Mouse (Mus musculus) forebrain, embryonic 11.5 days (tissue): ENCODE measurements at regions not wholly inside any gene's neighbourhood (a gene's known extent, or its start where the extent isn't known, plus 50 kb on each side); places are given as distances from the start of the nearest gene placed in this dataset.
A peak's percentile ranks its signal among the peaks of the same experiment; 100 is the strongest.

Experiments used
- ATAC-seq: fragments of 200-750 bp; cut with Nextera tagmentation; replicated peaks from 2 replicates; pipeline ENCODE4 v1.8.0; 2017; ENCODE audit warnings: moderate TSS enrichment; ENCODE audit not compliant: low FRiP score
- DNase-seq: peaks from one replicate; pipeline ENCODE4 v3.0.0-alpha.2; 2017; ENCODE audit warnings: low spot score
- H3K27ac ChIP-seq: fragments of 300-500 bp; sonication (generic); 2 replicates; pipeline ENCODE4 v1.5.1; 2014; ENCODE audit warnings: low read depth, low read length
- H3K27me3 ChIP-seq: fragments of 300-500 bp; sonication (generic); 2 replicates; pipeline ENCODE4 v1.6.1; 2014; ENCODE audit warnings: mild to moderate bottlenecking, low read length, mixed read lengths; ENCODE audit not compliant: control insufficient read depth, insufficient read depth
- H3K36me3 ChIP-seq: fragments of 300-500 bp; sonication (generic); 2 replicates; pipeline ENCODE4 v1.6.1; 2014; ENCODE audit warnings: mild to moderate bottlenecking, low read length, moderate library complexity, mixed read lengths; ENCODE audit not compliant: control insufficient read depth, insufficient read depth
- H3K4me1 ChIP-seq: fragments of 300-500 bp; sonication (generic); replicated peaks from 2 replicates; pipeline ENCODE4 v1.6.1; 2014; ENCODE audit warnings: low read length, mixed read lengths; ENCODE audit not compliant: control insufficient read depth, insufficient read depth
- H3K4me2 ChIP-seq: fragments of 300-500 bp; sonication (generic); 2 replicates; pipeline ENCODE4 v1.6.1; 2014; ENCODE audit warnings: low read depth, mild to moderate bottlenecking, low read length, moderate library complexity, mixed read lengths; ENCODE audit not compliant: severe bottlenecking
- H3K4me3 ChIP-seq: fragments of 300-500 bp; sonication (generic); 2 replicates; pipeline ENCODE4 v1.5.1; 2014; ENCODE audit warnings: low read depth, low read length
- H3K9ac ChIP-seq: fragments of 300-500 bp; sonication (generic); 2 replicates; pipeline ENCODE4 v1.6.1; 2014; ENCODE audit warnings: low read length
- H3K9me3 ChIP-seq: fragments of 300-500 bp; sonication (generic); 2 replicates; pipeline ENCODE4 v1.6.1; 2016; ENCODE audit warnings: low read length, mixed read lengths; ENCODE audit not compliant: control insufficient read depth
- WGBS: fragments of 180-500 bp; shearing (Covaris S2); extraction: QIAGEN DNeasy Blood & Tissue Kit; methylation state at CpG from one replicate; pipeline ENCODE4 v1.1.7; 2014; 5-methylcytosine and 5-hydroxymethylcytosine counted together

DNA sequence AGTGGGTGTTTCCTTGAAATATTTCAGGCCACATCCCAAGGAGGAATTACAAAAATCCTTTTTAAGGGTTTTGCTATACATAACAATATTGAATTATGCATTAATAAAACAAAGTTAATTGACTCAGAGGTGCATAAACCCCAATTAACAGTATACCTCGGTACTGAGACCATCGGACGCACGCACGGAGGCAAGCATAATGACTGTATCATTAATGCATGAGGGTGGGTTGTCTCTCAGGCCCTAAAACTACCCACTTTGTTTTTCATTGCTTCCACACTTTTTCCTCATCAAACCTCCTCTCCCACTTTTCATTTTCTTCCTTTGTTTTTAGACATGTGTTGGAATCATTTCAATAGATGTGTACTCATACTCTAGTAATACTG is 339.6 kb downstream of the Btg1 start:
- Histone ChIP-seq H3K4me3 (no peak overlapping the region), H3K27ac (no peak overlapping the region), H3K4me1 (peaks cover 7% of the 10 kb centered on the region), H3K4me2 (peak overlapping the region; percentile 24; the same call in 1 of the 2 replicates), H3K36me3 (no peaks in the 10 kb centered on the region), H3K9me3 (no peaks in the 10 kb centered on the region), H3K9ac (no peak overlapping the region), H3K27me3 (no peaks in the 10 kb centered on the region)
- WGBS, result 36% methylated on average over 5 of the region's 5 CpGs
- DNase-seq (no peak), ATAC-seq (peak; percentile 28; the same call in 1 of the 2 replicates)

DNA sequence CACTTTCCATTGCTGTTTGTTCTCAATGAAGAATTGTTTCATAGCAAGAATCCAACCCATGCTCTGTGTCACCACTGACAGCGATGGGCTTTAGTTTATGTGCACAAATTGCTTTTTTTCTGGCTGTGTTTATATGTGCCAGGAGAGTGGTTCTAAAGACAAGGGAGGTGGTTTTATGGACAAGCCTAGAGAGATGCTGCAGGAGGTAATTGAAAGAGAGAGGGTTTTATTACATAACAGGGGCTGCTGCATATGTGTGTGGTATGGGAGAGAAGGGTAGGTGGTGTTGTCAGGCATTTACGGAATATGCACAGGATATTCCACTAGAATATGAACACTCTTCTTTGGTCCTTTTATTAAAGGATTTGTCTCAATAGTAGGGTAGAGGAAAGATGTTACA is 340.2 kb downstream of the Btg1 start:
- Histone ChIP-seq H3K9me3 (no peaks in the 10 kb centered on the region), H3K36me3 (no peaks in the 10 kb centered on the region), H3K4me1 (peaks cover 7% of the 10 kb centered on the region), H3K27ac (no peak overlapping the region), H3K4me2 (no peak overlapping the region), H3K4me3 (no peak overlapping the region), H3K27me3 (no peaks in the 10 kb centered on the region), H3K9ac (no peak overlapping the region)
- DNase-seq (no peak), ATAC-seq (no peak)
- 87% methylated on average over 2 of the region's 2 CpGs for WGBS

- Histone ChIP-seq H3K9me3 (no peaks in the 10 kb centered on the region), H3K4me3 (no peak overlapping the region), H3K27me3 (no peaks in the 10 kb centered on the region), H3K4me1 (no peaks in the 10 kb centered on the region), H3K36me3 (no peaks in the 10 kb centered on the region), H3K4me2 (no peak overlapping the region), H3K9ac (no peak overlapping the region), H3K27ac (no peak overlapping the region)
- DNase-seq (no peak), ATAC-seq (no peak)
- WGBS, result 100% methylated on average over 1 of the region's 1 CpGs
Measured at GRCm38 (mm10) chr10:96969825-96970224, 353.0 kb downstream of the Btg1 start.

DNA sequence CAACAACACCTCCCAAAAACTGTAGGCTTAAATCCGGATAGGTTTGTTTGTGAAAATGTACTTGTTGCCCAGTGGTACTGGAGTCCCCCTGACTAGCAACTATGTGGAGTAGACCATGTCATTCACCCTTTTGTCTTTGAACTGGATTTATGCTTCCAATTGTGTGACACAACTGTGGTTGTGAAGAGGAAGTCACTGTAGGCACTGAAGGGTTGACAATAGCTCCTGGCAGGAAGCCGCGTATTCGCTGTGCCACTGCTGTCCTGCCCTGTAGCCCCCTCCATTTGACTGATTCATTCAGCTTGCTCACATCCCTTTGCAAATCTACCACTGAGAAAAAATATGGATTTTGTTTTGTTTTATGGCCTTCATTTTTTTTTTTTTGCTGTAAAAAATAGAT is 353.9 kb downstream of the Btg1 start:
- no peaks in the 10 kb centered on the region for H3K4me1 ChIP-seq
- WGBS, result 86% methylated on average over 4 of the region's 4 CpGs
- H3K36me3 ChIP-seq, result no peaks in the 10 kb centered on the region
- H3K27ac ChIP-seq, result no peak overlapping the region
- H3K9ac ChIP-seq, result no peak overlapping the region
- no peak for DNase-seq
- no peaks in the 10 kb centered on the region for H3K27me3 ChIP-seq
- no peak for ATAC-seq
- no peak overlapping the region for H3K4me2 ChIP-seq
- H3K4me3 ChIP-seq, result no peak overlapping the region
- no peaks in the 10 kb centered on the region for H3K9me3 ChIP-seq

GRCm38 (mm10) chr10:96971810-96972209 is 355.0 kb downstream of the Btg1 start:
- H3K36me3 ChIP-seq, result no peaks in the 10 kb centered on the region
- no peak overlapping the region for H3K4me2 ChIP-seq
- no peaks in the 10 kb centered on the region for H3K27me3 ChIP-seq
- no peak overlapping the region for H3K27ac ChIP-seq
- no peaks in the 10 kb centered on the region for H3K9me3 ChIP-seq
- H3K4me1 ChIP-seq, result no peaks in the 10 kb centered on the region
- H3K9ac ChIP-seq, result no peak overlapping the region
- no peak for DNase-seq
- WGBS, result 81% methylated on average over 3 of the region's 3 CpGs
- no peak for ATAC-seq
- no peak overlapping the region for H3K4me3 ChIP-seq

DNA sequence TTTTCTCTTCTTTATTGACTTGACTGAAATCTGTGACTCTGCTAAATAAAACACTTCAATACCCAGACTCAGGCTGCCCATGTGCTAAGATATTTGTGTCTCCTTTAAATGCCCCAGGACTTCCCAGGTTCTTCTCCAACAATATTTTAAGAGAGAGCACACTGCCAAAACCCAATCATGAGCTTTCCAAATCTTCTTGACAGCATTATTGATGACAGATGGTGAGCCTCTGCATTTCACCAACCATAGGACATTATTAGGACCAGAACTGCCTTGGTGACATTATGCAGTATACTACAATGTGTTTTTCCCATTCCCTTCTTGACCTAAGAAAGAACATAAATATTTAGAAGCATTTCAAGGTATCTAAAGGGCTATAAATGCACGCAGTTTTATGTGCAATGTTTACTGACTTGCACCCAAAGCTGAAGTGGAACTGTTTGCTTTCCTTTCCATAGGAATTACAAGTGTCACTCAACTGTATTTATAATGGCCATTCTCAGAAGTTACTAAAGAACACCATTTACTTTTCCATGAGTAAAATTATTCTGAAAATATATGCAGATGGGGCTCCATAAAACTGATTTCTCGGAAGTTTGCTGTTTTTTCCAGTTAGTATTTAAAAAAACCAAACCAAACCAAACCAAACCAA is 357.6 kb downstream of the Btg1 start:
- Histone ChIP-seq H3K27me3 (no peaks in the 10 kb centered on the region), H3K9ac (no peak overlapping the region), H3K4me2 (no peak overlapping the region), H3K27ac (no peak overlapping the region), H3K9me3 (no peaks in the 10 kb centered on the region), H3K4me3 (no peak overlapping the region), H3K4me1 (no peaks in the 10 kb centered on the region), H3K36me3 (no peaks in the 10 kb centered on the region)
- 84% methylated on average over 2 of the region's 2 CpGs for WGBS
- DNase-seq (no peak), ATAC-seq (no peak)

DNA sequence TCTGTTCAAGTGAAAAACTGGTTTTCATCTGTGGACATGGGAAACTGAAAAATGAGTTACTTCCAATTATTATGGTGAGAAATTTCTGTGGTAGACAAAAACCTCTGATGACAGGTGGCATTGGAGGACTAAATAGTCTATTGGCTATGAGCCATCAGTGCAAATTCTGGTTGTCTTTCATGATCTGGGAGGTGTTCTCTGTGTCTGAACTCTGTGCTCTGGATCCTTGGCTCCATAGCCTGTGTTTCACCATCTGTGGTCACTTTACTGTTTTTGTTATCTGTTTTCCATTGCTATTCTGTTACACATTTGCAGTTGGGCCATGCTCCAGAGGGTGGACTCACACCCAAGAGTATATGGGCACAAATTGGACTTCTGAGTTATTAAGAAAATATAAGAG is 359.9 kb downstream of the Btg1 start:
- no peak overlapping the region for H3K4me3 ChIP-seq
- ATAC-seq (no peak), DNase-seq (no peak)
- H3K4me2 ChIP-seq, result no peak overlapping the region
- no peak overlapping the region for H3K27ac ChIP-seq
- H3K36me3 ChIP-seq, result no peaks in the 10 kb centered on the region
- H3K27me3 ChIP-seq, result no peaks in the 10 kb centered on the region
- H3K9me3 ChIP-seq, result no peaks in the 10 kb centered on the region
- peaks cover 7% of the 10 kb centered on the region; the same call in 1 of the 2 replicates for H3K4me1 ChIP-seq
- H3K9ac ChIP-seq, result no peak overlapping the region

DNA sequence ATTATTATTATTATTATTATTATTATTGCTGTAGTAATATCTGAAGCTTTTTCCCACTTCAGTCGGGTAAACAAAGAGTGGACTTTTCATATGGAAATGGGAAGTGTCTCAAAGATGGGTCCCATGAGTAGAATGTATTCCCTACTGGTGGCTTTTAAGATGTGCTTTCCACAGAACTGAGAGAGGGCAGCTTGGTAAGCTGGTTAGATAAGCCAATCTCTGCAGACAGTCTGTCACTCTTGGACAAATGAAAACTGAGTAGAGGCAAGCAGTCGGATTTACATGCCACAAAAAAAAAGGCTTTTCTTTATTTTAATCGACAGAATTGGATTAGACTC is 363.7 kb downstream of the Btg1 start:
- Histone ChIP-seq H3K4me3 (no peak overlapping the region), H3K9me3 (no peaks in the 10 kb centered on the region), H3K27me3 (no peaks in the 10 kb centered on the region), H3K9ac (no peak overlapping the region; the same call in 1 of the 2 replicates), H3K27ac (peak overlapping the region; percentile 75; the same call in 1 of the 2 replicates), H3K4me2 (no peak overlapping the region), H3K36me3 (no peaks in the 10 kb centered on the region), H3K4me1 (peaks cover 8% of the 10 kb centered on the region; the same call in 1 of the 2 replicates)
- ATAC-seq (peak; percentile 47), DNase-seq (no peak)
- WGBS, result 17% methylated on average over 3 of the region's 3 CpGs

GRCm38 (mm10) chr10:96980832-96981515 is 364.2 kb downstream of the Btg1 start:
- no peak overlapping the region for H3K4me3 ChIP-seq
- 0 out of 2 replicates have a peak overlapping the region, but pooled peaks have one; percentile 22 for H3K4me2 ChIP-seq

More at GRCm38 (mm10) chr10:96980832-96981515, 364.2 kb downstream of the Btg1 start:
- Histone ChIP-seq H3K27ac (peak overlapping the region; percentile 75; the same call in 1 of the 2 replicates), H3K9me3 (no peaks in the 10 kb centered on the region), H3K9ac (no peak overlapping the region; the same call in 1 of the 2 replicates), H3K27me3 (no peaks in the 10 kb centered on the region), H3K4me1 (peaks cover 8% of the 10 kb centered on the region; the same call in 1 of the 2 replicates), H3K36me3 (no peaks in the 10 kb centered on the region)
- ATAC-seq (peak; percentile 93), DNase-seq (peak; percentile 70)
- WGBS, result 19% methylated on average over 9 of the region's 9 CpGs
